Mouse (Mus musculus) embryonic facial prominence, embryonic 13.5 days (tissue): ENCODE results near the gene Spsb1. TPM values are rescaled to one million over a fixed set of nuclear protein-coding genes. Genes with fewer than 3 reads are reported as not detected.
A peak's percentile ranks its signal among the peaks of the same experiment; 100 is the strongest.

Source experiments
- ATAC-seq: fragments of 200-750 bp; cut with Nextera tagmentation; 2 replicates; pipeline ENCODE4 v1.8.0; 2017; ENCODE audit warnings: low read depth; ENCODE audit not compliant: insufficient number of reproducible peaks, insufficient read depth, low FRiP score, low TSS enrichment
- H3K27ac ChIP-seq: fragments of 300-500 bp; sonication (generic); 2 replicates; pipeline ENCODE4 v1.5.1; 2015; ENCODE audit warnings: moderate library complexity, mild to moderate bottlenecking, inconsistent platforms
- H3K27me3 ChIP-seq: fragments of 300-500 bp; sonication (generic); 2 replicates; pipeline ENCODE4 v1.6.1; 2015; ENCODE audit warnings: mild to moderate bottlenecking, inconsistent platforms
- H3K36me3 ChIP-seq: fragments of 300-500 bp; sonication (generic); 2 replicates; pipeline ENCODE4 v1.6.1; 2015; ENCODE audit warnings: mild to moderate bottlenecking, inconsistent platforms
- H3K4me1 ChIP-seq: fragments of 300-500 bp; sonication (generic); 2 replicates; pipeline ENCODE4 v1.6.1; 2015; ENCODE audit warnings: inconsistent platforms
- H3K4me2 ChIP-seq: fragments of 300-500 bp; sonication (generic); 2 replicates; pipeline ENCODE4 v1.6.1; 2015; ENCODE audit warnings: moderate library complexity, mild to moderate bottlenecking, inconsistent platforms
- H3K4me3 ChIP-seq: fragments of 300-500 bp; sonication (generic); 2 replicates; pipeline ENCODE4 v1.5.1; 2015; ENCODE audit warnings: mild to moderate bottlenecking, inconsistent platforms
- H3K9ac ChIP-seq: fragments of 300-500 bp; sonication (generic); 2 replicates; pipeline ENCODE4 v1.6.1; 2015; ENCODE audit warnings: mild to moderate bottlenecking, inconsistent platforms
- H3K9me3 ChIP-seq: fragments of 300-500 bp; sonication (generic); 2 replicates; pipeline ENCODE4 v1.6.1; 2016; ENCODE audit warnings: inconsistent platforms
- WGBS: fragments of 180-500 bp; shearing (Covaris S2); methylation state at CpG from one replicate; pipeline ENCODE4 v1.1.7; 2015; ENCODE audit warnings: mixed read lengths; 5-methylcytosine and 5-hydroxymethylcytosine counted together
- polyA plus RNA-seq: library from polyadenylated mRNA; unstranded; fragments of >200 nt; fragmentation: Nextera tagmentation; extraction: Ambion mirVana; gene quantifications from 2 replicates; pipeline ENCODE4 v1.2.1, GENCODE M21; 2015

Spsb1 gene
- polyA plus RNA-seq, 1 experiment from 2014 or later = 12.2 TPM

GRCm38 (mm10) chr4:149891172-149891960, 63.5 kb downstream of the Spsb1 start:
- no peaks in the 10 kb centered on the region for H3K36me3 ChIP-seq
- peak overlapping the region; percentile 85 for H3K27ac ChIP-seq
- no peak overlapping the region for H3K4me3 ChIP-seq
- H3K4me2 ChIP-seq = no peak overlapping the region
- H3K9ac ChIP-seq = 0 out of 2 replicates have a peak overlapping the region, but pooled peaks have one; percentile 11
- H3K4me1 ChIP-seq = peaks cover 82% of the 10 kb centered on the region
- no peaks in the 10 kb centered on the region for H3K9me3 ChIP-seq
- H3K27me3 ChIP-seq = no peaks in the 10 kb centered on the region
- no peak for ATAC-seq
- 82% methylated on average over 5 of the region's 5 CpGs for WGBS

- Histone ChIP-seq H3K4me3 (no peak overlapping the region), H3K9me3 (no peaks in the 10 kb centered on the region), H3K27me3 (no peaks in the 10 kb centered on the region), H3K27ac (peak overlapping the region; percentile 85), H3K9ac (0 out of 2 replicates have a peak overlapping the region, but pooled peaks have one; percentile 11), H3K4me1 (peaks cover 76% of the 10 kb centered on the region), H3K36me3 (no peaks in the 10 kb centered on the region), H3K4me2 (0 out of 2 replicates have a peak overlapping the region, but pooled peaks have one; percentile 7)
- WGBS = 11% methylated on average over 8 of the region's 8 CpGs
- no peak for ATAC-seq
Observed at GRCm38 (mm10) chr4:149890551-149890950, 64.3 kb downstream of the Spsb1 start.

GRCm38 (mm10) chr4:149889851-149890250, 65.0 kb downstream of the Spsb1 start:
- Histone ChIP-seq H3K27me3 (no peaks in the 10 kb centered on the region), H3K9me3 (no peaks in the 10 kb centered on the region), H3K27ac (peak overlapping the region; percentile 85), H3K4me3 (no peak overlapping the region), H3K4me2 (no peak overlapping the region), H3K9ac (no peak overlapping the region), H3K36me3 (no peaks in the 10 kb centered on the region), H3K4me1 (peaks cover 69% of the 10 kb centered on the region)
- ATAC-seq = no peak
- 29% methylated on average over 13 of the region's 13 CpGs for WGBS

- no peak for ATAC-seq
- Histone ChIP-seq H3K9ac (no peak overlapping the region), H3K4me1 (peaks cover 63% of the 10 kb centered on the region), H3K9me3 (no peaks in the 10 kb centered on the region), H3K4me3 (no peak overlapping the region), H3K27ac (no peak overlapping the region; the same call in 1 of the 2 replicates), H3K4me2 (no peak overlapping the region), H3K36me3 (no peaks in the 10 kb centered on the region), H3K27me3 (no peaks in the 10 kb centered on the region)
- 82% methylated on average over 20 of the region's 20 CpGs for WGBS
Observed at GRCm38 (mm10) chr4:149888736-149889470, 65.9 kb downstream of the Spsb1 start.

GRCm38 (mm10) chr4:149888156-149888555, 66.7 kb downstream of the Spsb1 start:
- H3K27me3 ChIP-seq = no peaks in the 10 kb centered on the region
- H3K9me3 ChIP-seq = no peaks in the 10 kb centered on the region
- peaks cover 58% of the 10 kb centered on the region for H3K4me1 ChIP-seq
- ATAC-seq = no peak
- 92% methylated on average over 5 of the region's 5 CpGs for WGBS
- H3K9ac ChIP-seq = no peak overlapping the region
- H3K36me3 ChIP-seq = no peaks in the 10 kb centered on the region
- no peak overlapping the region for H3K27ac ChIP-seq
- H3K4me3 ChIP-seq = no peak overlapping the region
- H3K4me2 ChIP-seq = no peak overlapping the region

GRCm38 (mm10) chr4:149886298-149887271, 68.3 kb downstream of the Spsb1 start:
- Histone ChIP-seq H3K9me3 (no peaks in the 10 kb centered on the region), H3K9ac (no peak overlapping the region), H3K36me3 (no peaks in the 10 kb centered on the region), H3K4me1 (peaks cover 47% of the 10 kb centered on the region), H3K27me3 (no peaks in the 10 kb centered on the region), H3K4me2 (no peak overlapping the region), H3K27ac (peak overlapping the region; percentile 28; the same call in 1 of the 2 replicates), H3K4me3 (no peak overlapping the region)
- 59% methylated on average over 18 of the region's 18 CpGs for WGBS
- ATAC-seq = no peak

- WGBS = 66% methylated on average over 10 of the region's 10 CpGs
- no peak for ATAC-seq
- Histone ChIP-seq H3K36me3 (no peaks in the 10 kb centered on the region), H3K4me1 (peaks cover 22% of the 10 kb centered on the region), H3K9ac (no peak overlapping the region), H3K9me3 (no peaks in the 10 kb centered on the region), H3K4me3 (no peak overlapping the region), H3K4me2 (no peak overlapping the region), H3K27me3 (no peaks in the 10 kb centered on the region), H3K27ac (no peak overlapping the region)
Observed at GRCm38 (mm10) chr4:149883990-149884389, 70.9 kb downstream of the Spsb1 start.

- no peak overlapping the region for H3K27ac ChIP-seq
- 71% methylated on average over 17 of the region's 17 CpGs for WGBS
- no peak for ATAC-seq
- peaks cover 32% of the 10 kb centered on the region for H3K4me1 ChIP-seq
- no peak overlapping the region for H3K9ac ChIP-seq
- H3K4me3 ChIP-seq = no peak overlapping the region
- H3K27me3 ChIP-seq = no peaks in the 10 kb centered on the region
- H3K36me3 ChIP-seq = no peaks in the 10 kb centered on the region
- no peak overlapping the region for H3K4me2 ChIP-seq
- H3K9me3 ChIP-seq = no peaks in the 10 kb centered on the region
Observed at GRCm38 (mm10) chr4:149882139-149882916, 72.5 kb downstream of the Spsb1 start.

- no peak overlapping the region for H3K4me2 ChIP-seq
- WGBS = 76% methylated on average over 5 of the region's 5 CpGs
- H3K27ac ChIP-seq = no peak overlapping the region
- no peaks in the 10 kb centered on the region for H3K9me3 ChIP-seq
- ATAC-seq = no peak
- H3K9ac ChIP-seq = no peak overlapping the region
- peaks cover 36% of the 10 kb centered on the region for H3K4me1 ChIP-seq
- H3K27me3 ChIP-seq = no peaks in the 10 kb centered on the region
- H3K4me3 ChIP-seq = no peak overlapping the region
- H3K36me3 ChIP-seq = no peaks in the 10 kb centered on the region
Observed at GRCm38 (mm10) chr4:149880908-149881307, 73.9 kb downstream of the Spsb1 start.

GRCm38 (mm10) chr4:149879980-149880379, 74.9 kb downstream of the Spsb1 start:
- ATAC-seq = no peak
- H3K36me3 ChIP-seq = no peaks in the 10 kb centered on the region
- WGBS = 77% methylated on average over 11 of the region's 11 CpGs
- no peak overlapping the region for H3K4me3 ChIP-seq
- no peaks in the 10 kb centered on the region for H3K27me3 ChIP-seq
- no peaks in the 10 kb centered on the region for H3K9me3 ChIP-seq
- H3K4me1 ChIP-seq = peaks cover 45% of the 10 kb centered on the region
- no peak overlapping the region for H3K9ac ChIP-seq
- H3K27ac ChIP-seq = no peak overlapping the region
- H3K4me2 ChIP-seq = no peak overlapping the region
